Mouse (Mus musculus): Measurements from ENCODE around the gene Art2b. TPM values are rescaled to one million over a fixed set of nuclear protein-coding genes. Genes with fewer than 3 reads are reported as not detected.
"Not testable (repeated sequence)": the region's sequence is repeated elsewhere in the genome, so short reads cannot be mapped to it uniquely, and the experiment has no call there.

Gene Art2b
- total RNA-seq, 2 experiments from 2014 or later: not detected

GRCm38 (mm10) chr7:101559393-101559792 lies 26.0 kb downstream of the Art2b start:
- not testable (repeated sequence) for DNase-seq

- no peak for DNase-seq
These were observed 28.0 kb downstream of the Art2b start for GRCm38 (mm10) chr7:101557391-101557790.

GRCm38 (mm10) chr7:101555473-101555872 lies 29.9 kb downstream of the Art2b start:
- not testable (repeated sequence) for DNase-seq

GRCm38 (mm10) chr7:101551530-101551929 lies 33.9 kb downstream of the Art2b start:
- no peak for DNase-seq

- DNase-seq: no peak
These were observed 34.5 kb downstream of the Art2b start for GRCm38 (mm10) chr7:101550686-101551485.

- DNase-seq: no peak
These were observed 36.1 kb downstream of the Art2b start for GRCm38 (mm10) chr7:101549266-101549665.

GRCm38 (mm10) chr7:101547651-101548050 lies 37.7 kb downstream of the Art2b start:
- no peak for DNase-seq

GRCm38 (mm10) chr7:101541734-101542133 lies 43.7 kb downstream of the Art2b start:
- DNase-seq: no peak

GRCm38 (mm10) chr7:101541132-101541531 lies 44.3 kb downstream of the Art2b start:
- peak; percentile 63 for DNase-seq

GRCm38 (mm10) chr7:101540684-101541083 lies 44.7 kb downstream of the Art2b start:
- no peak for DNase-seq

GRCm38 (mm10) chr7:101539774-101540173 lies 45.6 kb downstream of the Art2b start:
- DNase-seq: no peak

- DNase-seq: peak; percentile 16
These were observed 47.1 kb downstream of the Art2b start for GRCm38 (mm10) chr7:101538141-101538933.

GRCm38 (mm10) chr7:101537541-101537940 lies 47.9 kb downstream of the Art2b start:
- DNase-seq: no peak

GRCm38 (mm10) chr7:101535517-101535916 lies 49.9 kb downstream of the Art2b start:
- no peak for DNase-seq

- no peak for DNase-seq
These were observed 50.3 kb downstream of the Art2b start for GRCm38 (mm10) chr7:101535102-101535501.

- no peak for DNase-seq
These were observed 51.0 kb downstream of the Art2b start for GRCm38 (mm10) chr7:101534428-101534827.

Other genes with a start within 250 kb of the Art2b start
- gene Arap1, start 237.5 kb downstream of the Art2b start, total RNA-seq (2021): 10 to 100 TPM; 23.1 to 32.4 TPM
- 1 to 10 TPM in 1 of 2 experiments, not detected in 1; 4.7 TPM for gene Gm45837, start 174.7 kb downstream of the Art2b start, total RNA-seq (2021)
- gene Pde2a, start 163.9 kb downstream of the Art2b start, total RNA-seq (2021): 10 to 100 TPM; 48.2 to 48.4 TPM
- 10 to 100 TPM; 30.7 to 38.7 TPM for gene Clpb, start 78.0 kb upstream of the Art2b start, total RNA-seq (2021)
- gene Phox2a, start 232.7 kb upstream of the Art2b start, total RNA-seq (2021): under 1 TPM in 1 of 2 experiments, not detected in 1; 0.14 TPM